In the genomic region with DNA sequence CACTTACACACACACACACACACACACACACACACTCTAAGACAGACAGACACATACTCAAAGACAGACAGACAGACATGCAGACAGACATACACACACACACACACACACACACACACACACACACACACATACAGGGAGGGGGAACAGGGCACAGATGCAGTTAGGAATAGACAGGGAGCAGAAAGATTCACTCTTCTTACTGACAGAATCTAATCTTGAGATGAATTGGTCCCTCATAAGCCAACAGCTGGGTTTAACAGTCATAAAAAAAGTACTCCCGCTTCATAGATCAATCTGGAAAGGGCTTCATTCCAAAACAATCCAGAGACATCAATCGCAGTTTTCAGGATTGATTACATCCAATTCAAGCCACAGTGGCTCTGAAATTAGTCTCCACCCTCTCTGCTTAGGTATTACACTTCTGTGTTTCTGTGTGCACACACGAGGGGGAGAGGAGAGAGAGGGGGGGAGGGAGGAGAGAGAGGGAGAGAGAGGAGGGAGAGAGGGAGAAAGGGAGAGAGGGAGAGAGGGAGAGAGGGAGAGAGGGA, we compare ENCODE assay signal across 10 mouse cellular contexts.
A peak's percentile ranks its signal among the peaks of the same experiment; 100 is the strongest.
DNase-seq lines count a peak whose midpoint lies in the region; ATAC-seq lines count a peak whose summit lies in the region.
"Had no signal": no experiment of that assay in that cellular context is flagged by ENCODE, and none has a peak within 500 bp of the region (broad histone marks: within the 10 kb centered on the region; RNA-seq: fewer than 3 reads in every experiment).

No protein-coding gene starts in this region.

- no peak overlapping the region for H3K4me3 ChIP-seq in kidney, embryonic 14.5 days (ENCODE audit: low read length)
- no peak overlapping the region for H3K4me3 ChIP-seq in forebrain, embryonic 15.5 days
- no peak overlapping the region for H3K4me3 ChIP-seq in intestine, embryonic 16.5 days (ENCODE audit: low read length)
- H3K4me3 ChIP-seq in neural tube, embryonic 13.5 days: no peak overlapping the region
- H3K4me3 ChIP-seq: liver, embryonic 13.5 days had no signal

- no peak overlapping the region for H3K9ac ChIP-seq in kidney, embryonic 14.5 days (ENCODE audit: low read depth, low read length)
- H3K9ac ChIP-seq in forebrain, embryonic 15.5 days (replicated peaks): no peak overlapping the region
- no peak overlapping the region for H3K9ac ChIP-seq in intestine, embryonic 16.5 days (ENCODE audit: low read depth, low read length)
- H3K9ac ChIP-seq in neural tube, embryonic 13.5 days: peak overlapping the region; percentile 44
- H3K9ac ChIP-seq: liver, embryonic 13.5 days had no signal

- ATAC-seq in kidney, embryonic 14.5 days (ENCODE audit: low FRiP score, low TSS enrichment): peak; percentile 56; the same call in 1 of the 2 replicates
- ATAC-seq in forebrain, embryonic 15.5 days (replicated peaks): peak; percentile 14; the same call in 1 of the 2 replicates
- ATAC-seq in intestine, embryonic 16.5 days: peak; percentile 4; the same call in 1 of the 2 replicates
- ATAC-seq in neural tube, embryonic 13.5 days (ENCODE audit: low read depth): peak; percentile 33

- H3K4me2 ChIP-seq in kidney, embryonic 14.5 days (replicated peaks; ENCODE audit: low read depth, low read length): no peak overlapping the region
- H3K4me2 ChIP-seq in forebrain, embryonic 15.5 days (replicated peaks): no peak overlapping the region
- H3K4me2 ChIP-seq in intestine, embryonic 16.5 days (ENCODE audit: low read depth, low read length): no peak overlapping the region
- peak overlapping the region; percentile 17 for H3K4me2 ChIP-seq in neural tube, embryonic 13.5 days
- H3K4me2 ChIP-seq: liver, embryonic 13.5 days had no signal

- DNase-seq in kidney, adult 8-10 months: no peak
- DNase-seq in cerebellum, adult 18-20 months: no peak
- DNase-seq in thymus, adult 18-20 months: no peak
- DNase-seq: heart, postnatal 36 days; liver, embryonic 13.5 days; right cerebral cortex, postnatal 14 days had no signal

- H3K9me3 ChIP-seq in kidney, embryonic 14.5 days (ENCODE audit: control insufficient read depth, low read length): no peaks in the 10 kb centered on the region
- no peaks in the 10 kb centered on the region for H3K9me3 ChIP-seq in forebrain, embryonic 15.5 days
- H3K9me3 ChIP-seq in intestine, embryonic 16.5 days (ENCODE audit: control insufficient read depth, low read length): no peaks in the 10 kb centered on the region
- no peaks in the 10 kb centered on the region for H3K9me3 ChIP-seq in neural tube, embryonic 13.5 days
- H3K9me3 ChIP-seq: liver, embryonic 13.5 days had no signal

- WGBS in kidney, embryonic 14.5 days: 27% methylated on average over 3 of the region's 3 CpGs
- 52% methylated on average over 3 of the region's 3 CpGs for WGBS in forebrain, embryonic 15.5 days
- 40% methylated on average over 3 of the region's 3 CpGs for WGBS in intestine, embryonic 16.5 days
- 38% methylated on average over 2 of the region's 3 CpGs for WGBS in neural tube, embryonic 13.5 days

- H3K36me3 ChIP-seq in kidney, embryonic 14.5 days (ENCODE audit: control insufficient read depth, insufficient read depth, low read length): no peaks in the 10 kb centered on the region
- no peaks in the 10 kb centered on the region for H3K36me3 ChIP-seq in forebrain, embryonic 15.5 days
- no peaks in the 10 kb centered on the region for H3K36me3 ChIP-seq in intestine, embryonic 16.5 days (ENCODE audit: control insufficient read depth, insufficient read depth, low read length)
- H3K36me3 ChIP-seq in neural tube, embryonic 13.5 days: no peaks in the 10 kb centered on the region
- H3K36me3 ChIP-seq: liver, embryonic 13.5 days had no signal

- H3K4me1 ChIP-seq in kidney, embryonic 14.5 days (ENCODE audit: control insufficient read depth, insufficient read depth, low read length): no peaks in the 10 kb centered on the region
- peaks cover 5% of the 10 kb centered on the region; the same call in 1 of the 2 replicates for H3K4me1 ChIP-seq in forebrain, embryonic 15.5 days
- H3K4me1 ChIP-seq in intestine, embryonic 16.5 days (ENCODE audit: control insufficient read depth, insufficient read depth, low read length): peaks cover 7% of the 10 kb centered on the region
- peaks cover 34% of the 10 kb centered on the region for H3K4me1 ChIP-seq in neural tube, embryonic 13.5 days (replicated peaks)
- H3K4me1 ChIP-seq: liver, embryonic 13.5 days had no signal

- no peak overlapping the region; the same call in 1 of the 2 replicates for H3K27ac ChIP-seq in kidney, embryonic 14.5 days (ENCODE audit: low read depth, low read length)
- peak overlapping the region; percentile 42; the same call in 1 of the 2 replicates for H3K27ac ChIP-seq in forebrain, embryonic 15.5 days (replicated peaks)
- H3K27ac ChIP-seq in intestine, embryonic 16.5 days (ENCODE audit: low read length): no peak overlapping the region
- peak overlapping the region; percentile 82 for H3K27ac ChIP-seq in neural tube, embryonic 13.5 days (replicated peaks)
- H3K27ac ChIP-seq: liver, embryonic 13.5 days had no signal

- no peaks in the 10 kb centered on the region for H3K27me3 ChIP-seq in kidney, embryonic 14.5 days (ENCODE audit: control insufficient read depth, insufficient read depth, low read length)
- no peaks in the 10 kb centered on the region for H3K27me3 ChIP-seq in forebrain, embryonic 15.5 days
- H3K27me3 ChIP-seq in intestine, embryonic 16.5 days (replicated peaks; ENCODE audit: control insufficient read depth, insufficient read depth, low read length): no peaks in the 10 kb centered on the region
- no peaks in the 10 kb centered on the region for H3K27me3 ChIP-seq in neural tube, embryonic 13.5 days
- H3K27me3 ChIP-seq: liver, embryonic 13.5 days had no signal

Comparison
In these comparisons a context has a peak if more than half of its experiments do, and no peak if none do; other contexts are left out.
1. ATAC-seq: peak in every context shown above with its lines; median percentile 56 in kidney, embryonic 14.5 days; 33 in neural tube, embryonic 13.5 days; 14 in forebrain, embryonic 15.5 days; 4 in intestine, embryonic 16.5 days.
2. H3K27ac ChIP-seq: peak in forebrain, embryonic 15.5 days (single experiment) and neural tube, embryonic 13.5 days (single experiment); none in kidney, embryonic 14.5 days (single experiment) and intestine, embryonic 16.5 days (single experiment).